Comparison of ENCODE assay signal across 26 mouse cellular contexts in genomic region chr3:41170566-41170965, GRCm38 (mm10).
DNase-seq lines count a peak whose midpoint lies in the region; ATAC-seq and TF ChIP-seq lines count a peak whose summit lies in the region.
"Had no signal": no experiment of that assay in that cellular context is flagged by ENCODE, and none has a peak within 500 bp of the region (broad histone marks: within the 10 kb centered on the region; RNA-seq: fewer than 3 reads in every experiment).

No protein-coding gene starts in this region.

- peaks cover 7% of the 10 kb centered on the region for H3K4me1 ChIP-seq in forebrain, embryonic 10.5 days
- no peaks in the 10 kb centered on the region for H3K4me1 ChIP-seq in forebrain, embryonic 11.5 days (replicated peaks; ENCODE audit: control insufficient read depth, insufficient read depth, low read length)
- no peaks in the 10 kb centered on the region for H3K4me1 ChIP-seq in intestine, embryonic 14.5 days (replicated peaks; ENCODE audit: control insufficient read depth, insufficient read depth, low read length)
- H3K4me1 ChIP-seq in intestine, embryonic 16.5 days (ENCODE audit: control insufficient read depth, insufficient read depth, low read length) = no peaks in the 10 kb centered on the region
- H3K4me1 ChIP-seq in bone marrow, adult 2 months (ENCODE audit: control insufficient read depth, insufficient read depth, low read length) = peaks cover 3% of the 10 kb centered on the region; the same call in 1 of the 2 replicates
- H3K4me1 ChIP-seq in liver, embryonic 14.5 days (replicated peaks; ENCODE audit: control insufficient read depth in 2 of 2, insufficient read depth in 2 of 2, low read length in 1 of 2) = peaks cover 42 to 59% of the 10 kb centered on the region in 2 experiments
- H3K4me1 ChIP-seq: hindbrain, embryonic 13.5 days had no signal

- DNase-seq in forebrain, embryonic 10.5 days (ENCODE audit: extremely low spot score, low spot score) = peak; percentile 10
- no peak for DNase-seq in forebrain, embryonic 11.5 days (ENCODE audit: low spot score)
- peak; percentile 28 for DNase-seq in intestine, embryonic 14.5 days (ENCODE audit: low spot score)
- DNase-seq in liver, embryonic 14.5 days (ENCODE audit: low read depth in 3 of 3, low spot score in 3 of 3) = no peak
- no peak for DNase-seq in thymus, postnatal 0 days (ENCODE audit: low spot score)
- DNase-seq: adrenal gland, postnatal 14 days; cerebellum, adult 11-12 months; cerebellum, adult 9-11 months; gastrocnemius, postnatal 14 days; heart, postnatal 36 days; kidney, adult 11 months; kidney, postnatal 14 days; layer of hippocampus, adult 9-11 months; lung, adult 18-20 months; lung, postnatal 10 days; midbrain, embryonic 14.5 days; right cerebral cortex, postnatal 4 days; thymus, postnatal 14 days had no signal

- WGBS in forebrain, embryonic 10.5 days = 77% methylated on average over 6 of the region's 6 CpGs
- WGBS in forebrain, embryonic 11.5 days = 81% methylated on average over 6 of the region's 6 CpGs
- 77% methylated on average over 6 of the region's 6 CpGs for WGBS in intestine, embryonic 14.5 days
- 78% methylated on average over 6 of the region's 6 CpGs for WGBS in intestine, embryonic 16.5 days
- WGBS in bone marrow, adult 2 months = 80% methylated on average over 6 of the region's 6 CpGs
- 63% methylated on average over 6 of the region's 6 CpGs for WGBS in liver, embryonic 14.5 days (ENCODE audit: insufficient replicate concordance)

- H3K9me3 ChIP-seq in forebrain, embryonic 10.5 days = no peaks in the 10 kb centered on the region; the same call in 1 of the 2 replicates
- H3K9me3 ChIP-seq in forebrain, embryonic 11.5 days (ENCODE audit: control insufficient read depth, low read length) = no peaks in the 10 kb centered on the region
- no peaks in the 10 kb centered on the region for H3K9me3 ChIP-seq in intestine, embryonic 14.5 days (ENCODE audit: control insufficient read depth, low read length)
- no peaks in the 10 kb centered on the region for H3K9me3 ChIP-seq in intestine, embryonic 16.5 days (ENCODE audit: control insufficient read depth, low read length)
- H3K9me3 ChIP-seq in liver, embryonic 14.5 days (ENCODE audit: control insufficient read depth, low read length) = peaks cover 4% of the 10 kb centered on the region; the same call in 1 of the 2 replicates
- H3K9me3 ChIP-seq: G1E had no signal

- H3K36me3 ChIP-seq in forebrain, embryonic 10.5 days (replicated peaks) = no peaks in the 10 kb centered on the region
- H3K36me3 ChIP-seq in forebrain, embryonic 11.5 days (ENCODE audit: control insufficient read depth, insufficient read depth, low read length) = no peaks in the 10 kb centered on the region
- no peaks in the 10 kb centered on the region for H3K36me3 ChIP-seq in intestine, embryonic 14.5 days (ENCODE audit: control insufficient read depth, insufficient read depth, low read length)
- H3K36me3 ChIP-seq in intestine, embryonic 16.5 days (ENCODE audit: control insufficient read depth, insufficient read depth, low read length) = no peaks in the 10 kb centered on the region
- H3K36me3 ChIP-seq in liver, embryonic 14.5 days (replicated peaks; ENCODE audit: control insufficient read depth, insufficient read depth, low read depth) = no peaks in the 10 kb centered on the region
- H3K36me3 ChIP-seq: G1E; hindbrain, embryonic 13.5 days; limb, embryonic 12.5 days had no signal

- no peak overlapping the region for H3K4me2 ChIP-seq in forebrain, embryonic 11.5 days (ENCODE audit: low read depth, low read length, severe bottlenecking)
- no peak overlapping the region for H3K4me2 ChIP-seq in intestine, embryonic 14.5 days (ENCODE audit: low read length)
- H3K4me2 ChIP-seq in intestine, embryonic 16.5 days (ENCODE audit: low read depth, low read length) = no peak overlapping the region
- H3K4me2 ChIP-seq in liver, embryonic 14.5 days (ENCODE audit: low read depth) = no peak overlapping the region
- H3K4me2 ChIP-seq: hindbrain, embryonic 13.5 days; limb, embryonic 12.5 days had no signal

- TF ChIP-seq POLR2A in bone marrow, adult 2 months (IDR thresholded peaks at IDR 0.05; ENCODE audit: borderline replicate concordance, control insufficient read depth, low read depth, low read length) = no peak

- no peaks in the 10 kb centered on the region for H3K27me3 ChIP-seq in forebrain, embryonic 10.5 days (ENCODE audit: poor library complexity, severe bottlenecking)
- H3K27me3 ChIP-seq in forebrain, embryonic 11.5 days (ENCODE audit: control insufficient read depth, insufficient read depth, low read length) = no peaks in the 10 kb centered on the region
- no peaks in the 10 kb centered on the region for H3K27me3 ChIP-seq in intestine, embryonic 14.5 days (replicated peaks; ENCODE audit: control insufficient read depth, insufficient read depth, low read length)
- H3K27me3 ChIP-seq in intestine, embryonic 16.5 days (replicated peaks; ENCODE audit: control insufficient read depth, insufficient read depth, low read length) = no peaks in the 10 kb centered on the region
- no peaks in the 10 kb centered on the region for H3K27me3 ChIP-seq in liver, embryonic 14.5 days (ENCODE audit: control insufficient read depth, insufficient read depth, low read length)
- H3K27me3 ChIP-seq: hindbrain, embryonic 13.5 days; limb, embryonic 12.5 days had no signal

- ATAC-seq in forebrain, embryonic 11.5 days (replicated peaks; ENCODE audit: low FRiP score) = no peak
- no peak for ATAC-seq in intestine, embryonic 14.5 days (replicated peaks; ENCODE audit: low FRiP score, low TSS enrichment, low read depth)
- no peak for ATAC-seq in intestine, embryonic 16.5 days
- ATAC-seq in liver, embryonic 14.5 days (ENCODE audit: insufficient read depth) = no peak
- ATAC-seq in megakaryocyte progenitor cell, adult 5-6 weeks (replicated peaks; ENCODE audit: poor library complexity) = no peak
- ATAC-seq: forebrain, embryonic 14.5 days had no signal

- H3K9ac ChIP-seq in forebrain, embryonic 11.5 days (ENCODE audit: low read length) = no peak overlapping the region
- no peak overlapping the region for H3K9ac ChIP-seq in intestine, embryonic 14.5 days (ENCODE audit: low read length)
- H3K9ac ChIP-seq in intestine, embryonic 16.5 days (ENCODE audit: low read depth, low read length) = no peak overlapping the region
- peak overlapping the region; percentile 67 for H3K9ac ChIP-seq in liver, embryonic 14.5 days (replicated peaks)
- H3K9ac ChIP-seq: hindbrain, embryonic 13.5 days; limb, embryonic 12.5 days had no signal

- H3K27ac ChIP-seq in forebrain, embryonic 10.5 days = no peak overlapping the region
- H3K27ac ChIP-seq in forebrain, embryonic 11.5 days (ENCODE audit: low read depth, low read length) = no peak overlapping the region
- H3K27ac ChIP-seq in intestine, embryonic 14.5 days (ENCODE audit: low read depth) = no peak overlapping the region
- no peak overlapping the region for H3K27ac ChIP-seq in intestine, embryonic 16.5 days (ENCODE audit: low read length)
- peak overlapping the region; percentile 60 for H3K27ac ChIP-seq in bone marrow, adult 2 months (ENCODE audit: control insufficient read depth, insufficient read depth, low read depth, low read length, poor library complexity)
- peak overlapping the region; percentile 96 for H3K27ac ChIP-seq in liver, embryonic 14.5 days
- H3K27ac ChIP-seq: hindbrain, embryonic 13.5 days; limb, embryonic 12.5 days; macrophage had no signal

- TF ChIP-seq EP300 in liver, embryonic 14.5 days (IDR thresholded peaks at IDR 0.05; ENCODE audit: low read depth) = no peak

- TF ChIP-seq CTCF in bone marrow, adult 2 months (IDR thresholded peaks at IDR 0.05; ENCODE audit: control insufficient read depth, insufficient read depth, low read length) = no peak
- TF ChIP-seq CTCF in liver, embryonic 14.5 days (IDR thresholded peaks at IDR 0.05; ENCODE audit: low read depth) = no peak

- no peak overlapping the region for H3K4me3 ChIP-seq in forebrain, embryonic 10.5 days
- no peak overlapping the region for H3K4me3 ChIP-seq in forebrain, embryonic 11.5 days (ENCODE audit: low read depth, low read length)
- H3K4me3 ChIP-seq in intestine, embryonic 14.5 days (ENCODE audit: low read depth, low read length) = no peak overlapping the region
- no peak overlapping the region for H3K4me3 ChIP-seq in intestine, embryonic 16.5 days (ENCODE audit: low read length)
- H3K4me3 ChIP-seq in bone marrow, adult 2 months (replicated peaks; ENCODE audit: control insufficient read depth, low read depth, low read length) = no peak overlapping the region
- H3K4me3 ChIP-seq in liver, embryonic 14.5 days (ENCODE audit: insufficient read depth in 1 of 2, low read depth in 2 of 2, low read length in 2 of 2) = no peak overlapping the region
- H3K4me3 ChIP-seq: hindbrain, embryonic 13.5 days; limb, embryonic 12.5 days had no signal

Comparison
In these comparisons a context has a peak if more than half of its experiments do, and no peak if none do; other contexts are left out.
1. DNase-seq: peak in forebrain, embryonic 10.5 days (single experiment) and intestine, embryonic 14.5 days (single experiment); none in forebrain, embryonic 11.5 days (single experiment), liver, embryonic 14.5 days (0 of 3) and thymus, postnatal 0 days (single experiment).
2. H3K27ac ChIP-seq: peak in bone marrow, adult 2 months (single experiment) and liver, embryonic 14.5 days (single experiment); none in forebrain, embryonic 10.5 days (single experiment), forebrain, embryonic 11.5 days (single experiment), intestine, embryonic 14.5 days (single experiment) and intestine, embryonic 16.5 days (single experiment).